Mouse (Mus musculus) CH12.LX (cell line): ENCODE measurements around the gene Tgfbr3. TPM values are rescaled to one million over a fixed set of nuclear protein-coding genes. Genes with fewer than 3 reads are reported as not detected.

Experiments
- DNase-seq: peaks from one replicate; pipeline ENCODE4 v3.0.0-alpha.2; 2013; ENCODE audit errors: extremely low read depth
- H3K27ac ChIP-seq: 2 replicates; pipeline ENCODE4 v1.5.1; 2012; ENCODE audit warnings: low read depth, mild to moderate bottlenecking, control low read depth, moderate library complexity; ENCODE audit not compliant: insufficient read depth
- H3K27me3 ChIP-seq: replicated peaks from 2 replicates; pipeline ENCODE3; 2012; ENCODE audit warnings: inconsistent platforms
- H3K36me3 ChIP-seq, 2 experiments: replicated peaks in 1 of 2; 2 replicates each; pipeline versions ENCODE3 to v1.6.1; 2012; ENCODE audit warnings: inconsistent platforms in 1 of 2, low read length in 1 of 2, mild to moderate bottlenecking in 1 of 2, mixed read lengths in 1 of 2, moderate library complexity in 1 of 2; ENCODE audit not compliant: control insufficient read depth in 1 of 2, insufficient read depth in 1 of 2
- H3K4me1 ChIP-seq, 2 experiments: 2 replicates each; pipeline ENCODE4 v1.6.1; 2012; ENCODE audit warnings: inconsistent platforms in 1 of 2, moderate library complexity in 1 of 2; ENCODE audit not compliant: insufficient read depth in 2 of 2, control insufficient read depth in 1 of 2
- H3K4me2 ChIP-seq: 2 replicates; pipeline ENCODE4 v1.6.1; 2012; ENCODE audit warnings: low read depth, mild to moderate bottlenecking, control low read depth; ENCODE audit not compliant: poor library complexity, insufficient read depth, severe bottlenecking
- H3K4me3 ChIP-seq, 3 experiments: fragments of 150-350 bp in 1 of 3; sonication (generic) in 1 of 3; replicated peaks in 1 of 3; 2 replicates each; pipeline versions ENCODE3 to v1.5.1; 2011 to 2012; ENCODE audit warnings: low read depth in 2 of 3, low read length in 2 of 3, mild to moderate bottlenecking in 2 of 3, moderate library complexity in 2 of 3, control low read depth in 1 of 3, improper control_type of control experiment in 1 of 3, inconsistent platforms in 1 of 3, mixed read lengths in 1 of 3; ENCODE audit not compliant: poor library complexity in 1 of 3
- H3K79me2 ChIP-seq: replicated peaks from 2 replicates; pipeline ENCODE4 v1.6.1; 2012; ENCODE audit warnings: mild to moderate bottlenecking, moderate library complexity; ENCODE audit not compliant: control insufficient read depth, poor library complexity, insufficient read depth, severe bottlenecking; ENCODE audit errors: extremely low read depth
- H3K9ac ChIP-seq: 2 replicates; pipeline ENCODE4 v1.6.1; 2012; ENCODE audit warnings: low read depth, mild to moderate bottlenecking, control low read depth, moderate library complexity; ENCODE audit not compliant: insufficient read depth
- H3K9me3 ChIP-seq: replicated peaks from 2 replicates; pipeline ENCODE3; 2012; ENCODE audit warnings: low read length, inconsistent platforms, mixed read lengths
- BHLHE40 ChIP-seq: IDR thresholded peaks from 2 replicates; pipeline ENCODE4 v1.6.1; 2011; ENCODE audit warnings: mild to moderate bottlenecking, low read depth, low read length, improper control_type of control experiment
- CHD1 ChIP-seq: IDR thresholded peaks from 2 replicates; pipeline ENCODE4 v1.6.1; 2012; ENCODE audit warnings: low read depth, low read length, improper control_type of control experiment, inconsistent platforms
- CHD2 ChIP-seq: IDR thresholded peaks from 2 replicates; pipeline ENCODE4 v1.6.1; 2011; ENCODE audit warnings: low read length, improper control_type of control experiment
- CTCF ChIP-seq, 2 experiments: IDR thresholded peaks in 1 of 2; conservative IDR thresholded peaks in 1 of 2; 2 replicates each; pipeline ENCODE4 v1.5.1; 2011 to 2012; ENCODE audit warnings: low read depth in 2 of 2, low read length in 2 of 2, improper control_type of control experiment in 1 of 2, inconsistent platforms in 1 of 2, mild to moderate bottlenecking in 1 of 2, moderate library complexity in 1 of 2
- E2F4 ChIP-seq: IDR thresholded peaks from 2 replicates; pipeline ENCODE4 v1.6.1; 2011; ENCODE audit warnings: low read depth, low read length, improper control_type of control experiment; ENCODE audit not compliant: insufficient replicate concordance
- ELF1 ChIP-seq: IDR thresholded peaks from 2 replicates; pipeline ENCODE4 v1.6.1; 2014; ENCODE audit warnings: low read depth, mild to moderate bottlenecking, inconsistent platforms, low read length, improper control_type of control experiment
- EP300 ChIP-seq: IDR thresholded peaks from 2 replicates; pipeline ENCODE4 v1.6.1; 2011; ENCODE audit warnings: low read length, improper control_type of control experiment
- ETS1 ChIP-seq: conservative IDR thresholded peaks from 2 replicates; pipeline ENCODE4 v1.6.1; 2012; ENCODE audit warnings: low read depth, mild to moderate bottlenecking, inconsistent platforms, low read length, improper control_type of control experiment, moderate library complexity
- IRF4 ChIP-seq: IDR thresholded peaks from 2 replicates; pipeline ENCODE4 v1.6.1; 2014; ENCODE audit warnings: low read depth, mild to moderate bottlenecking, inconsistent platforms, low read length, improper control_type of control experiment
- JUN ChIP-seq: IDR thresholded peaks from 2 replicates; pipeline ENCODE4 v1.6.1; 2011; ENCODE audit warnings: low read depth, mild to moderate bottlenecking, low read length, improper control_type of control experiment, moderate library complexity; ENCODE audit not compliant: insufficient read depth
- JUND ChIP-seq: conservative IDR thresholded peaks from 2 replicates; pipeline ENCODE4 v1.6.1; 2011; ENCODE audit warnings: low read depth, low read length, improper control_type of control experiment
- MAZ ChIP-seq: IDR thresholded peaks from 2 replicates; pipeline ENCODE4 v1.6.1; 2012; ENCODE audit warnings: low read depth, mild to moderate bottlenecking, inconsistent platforms, low read length, improper control_type of control experiment, moderate library complexity
- MXI1 ChIP-seq: IDR thresholded peaks from 2 replicates; pipeline ENCODE4 v1.6.1; 2011; ENCODE audit warnings: mild to moderate bottlenecking, low read depth, low read length, improper control_type of control experiment
- MYC ChIP-seq: IDR thresholded peaks from 2 replicates; pipeline ENCODE4 v1.6.1; 2011; ENCODE audit warnings: low read depth, mild to moderate bottlenecking, improper control_type of control experiment, low read length
- PAX5 ChIP-seq: IDR thresholded peaks from 2 replicates; pipeline ENCODE4 v1.6.1; 2012; ENCODE audit warnings: low read length, inconsistent platforms, mixed read lengths
- POLR2A ChIP-seq: IDR thresholded peaks from 2 replicates; pipeline ENCODE4 v1.6.1; 2011; ENCODE audit warnings: low read depth, mild to moderate bottlenecking, improper control_type of control experiment, low read length
- POLR2AphosphoS2 ChIP-seq: IDR thresholded peaks from 2 replicates; pipeline ENCODE4 v1.6.1; 2011; ENCODE audit warnings: low read depth, low read length, improper control_type of control experiment
- SIN3A ChIP-seq: IDR thresholded peaks from 2 replicates; pipeline ENCODE4 v1.6.1; 2012; ENCODE audit warnings: low read length, improper control_type of control experiment, inconsistent platforms
- TBP ChIP-seq: conservative IDR thresholded peaks from 2 replicates; pipeline ENCODE4 v1.6.1; 2011; ENCODE audit warnings: low read depth, low read length, improper control_type of control experiment
- TCF12 ChIP-seq: IDR thresholded peaks from 2 replicates; pipeline ENCODE4 v1.6.1; 2014; ENCODE audit warnings: low read depth, mild to moderate bottlenecking, inconsistent platforms, low read length, improper control_type of control experiment
- UBTF ChIP-seq: IDR thresholded peaks from 2 replicates; pipeline ENCODE4 v1.6.1; 2012; ENCODE audit warnings: low read depth, mild to moderate bottlenecking, inconsistent platforms, low read length, improper control_type of control experiment, moderate library complexity
- ZC3H11A ChIP-seq: IDR thresholded peaks from 2 replicates; pipeline ENCODE4 v1.6.1; 2012; ENCODE audit warnings: low read depth, mild to moderate bottlenecking, inconsistent platforms, low read length, improper control_type of control experiment
- ZNF384 ChIP-seq: IDR thresholded peaks from 2 replicates; pipeline ENCODE4 v1.6.1; 2012; ENCODE audit warnings: low read depth, low read length, improper control_type of control experiment, inconsistent platforms
- dilution Hi-C: fragments of 300-500 bp; cut with MboI; formaldehyde crosslinking; loops from 2 replicates; pipeline ENCODE4 v1.14.3; 2020; ENCODE audit warnings: low sequenced_read_pairs; ENCODE audit not compliant: extremely low pct_unique_long_range_greater_than_20kb, extremely low pct_ligation_motif_present
- in situ Hi-C: fragments of 300-500 bp; cut with MboI; formaldehyde crosslinking; loops from 3 replicates; pipeline ENCODE4 v1.14.3; 2019; ENCODE audit warnings: low sequenced_read_pairs, low pct_ligation_motif_present, low pct_unique_long_range_greater_than_20kb, mixed read lengths
- polyA plus RNA-seq: library from polyadenylated mRNA; unstranded; fragments of >175 nt; gene quantifications from 2 replicates; pipeline ENCODE4 v1.2.1, GENCODE M21; 2012; ENCODE audit warnings: low read depth; ENCODE audit not compliant: insufficient read length
- total RNA-seq, 2 experiments: library from RNA; depleted of rRNA; stranded (reverse); fragments of 300-350 nt in 1 of 2; fragments of >200 nt in 1 of 2; gene quantifications; 2 replicates each; pipeline ENCODE4 v1.2.3; 2012 to 2014

Gene Tgfbr3
- total and polyA plus RNA-seq, 3 experiments = 0.13 to 0.46 (median 0.30) TPM

DNA sequence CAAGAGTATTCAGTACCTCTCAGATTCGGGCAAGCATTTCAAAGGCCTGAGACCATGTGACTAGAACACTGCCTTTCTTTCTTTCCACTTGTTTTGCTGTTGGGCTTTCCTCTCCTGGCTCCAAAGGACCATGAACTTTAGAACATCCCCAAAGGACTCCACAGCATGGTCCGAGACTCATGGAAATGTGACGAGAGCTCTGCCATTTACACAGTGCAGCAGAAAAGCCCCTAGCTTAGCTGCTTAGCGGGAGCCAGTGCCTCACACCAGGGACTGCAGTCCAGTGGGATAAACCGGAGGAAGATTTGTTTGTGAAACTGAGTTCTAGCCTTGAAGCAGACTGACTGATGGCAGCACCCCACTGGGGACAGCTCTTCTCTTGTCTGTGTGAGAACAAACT is 224.5 kb downstream of the Tgfbr3 start:
- in situ Hi-C loops (no loop called here), dilution Hi-C loops (no loop called here)
- no peak for DNase-seq
- Histone ChIP-seq H3K9me3 (no peaks in the 10 kb centered on the region), H3K4me1 (peaks cover 0 to 3% of the 10 kb centered on the region in 2 experiments; a peak in 2 of 4 replicates), H3K36me3 (no peaks in the 10 kb centered on the region), H3K79me2 (no peaks in the 10 kb centered on the region), H3K9ac (no peak overlapping the region), H3K27me3 (no peaks in the 10 kb centered on the region), H3K4me2 (no peak overlapping the region), H3K4me3 (no peak overlapping the region), H3K27ac (no peak overlapping the region)
- no peak for TF ChIP-seq ZNF384
- TF ChIP-seq JUN = no peak
- TF ChIP-seq TCF12 = no peak
- no peak for TF ChIP-seq UBTF
- no peak for TF ChIP-seq ZC3H11A
- no peak for TF ChIP-seq IRF4
- TF ChIP-seq CTCF (conservative IDR thresholded peaks at IDR 0.05 in 1 of 2, IDR thresholded peaks at IDR 0.05 in 1 of 2; ENCODE audit: low read depth in 2 of 2, low read length in 2 of 2) = no peak
- no peak for TF ChIP-seq TBP
- no peak for TF ChIP-seq SIN3A
- TF ChIP-seq POLR2A = no peak
- no peak for TF ChIP-seq MYC
- TF ChIP-seq PAX5 = no peak
- no peak for TF ChIP-seq ELF1
- no peak for TF ChIP-seq JUND
- no peak for TF ChIP-seq ETS1
- no peak for TF ChIP-seq MAZ
- no peak for TF ChIP-seq CHD2
- TF ChIP-seq EP300 = no peak
- no peak for TF ChIP-seq POLR2AphosphoS2
- TF ChIP-seq E2F4 = no peak

DNA sequence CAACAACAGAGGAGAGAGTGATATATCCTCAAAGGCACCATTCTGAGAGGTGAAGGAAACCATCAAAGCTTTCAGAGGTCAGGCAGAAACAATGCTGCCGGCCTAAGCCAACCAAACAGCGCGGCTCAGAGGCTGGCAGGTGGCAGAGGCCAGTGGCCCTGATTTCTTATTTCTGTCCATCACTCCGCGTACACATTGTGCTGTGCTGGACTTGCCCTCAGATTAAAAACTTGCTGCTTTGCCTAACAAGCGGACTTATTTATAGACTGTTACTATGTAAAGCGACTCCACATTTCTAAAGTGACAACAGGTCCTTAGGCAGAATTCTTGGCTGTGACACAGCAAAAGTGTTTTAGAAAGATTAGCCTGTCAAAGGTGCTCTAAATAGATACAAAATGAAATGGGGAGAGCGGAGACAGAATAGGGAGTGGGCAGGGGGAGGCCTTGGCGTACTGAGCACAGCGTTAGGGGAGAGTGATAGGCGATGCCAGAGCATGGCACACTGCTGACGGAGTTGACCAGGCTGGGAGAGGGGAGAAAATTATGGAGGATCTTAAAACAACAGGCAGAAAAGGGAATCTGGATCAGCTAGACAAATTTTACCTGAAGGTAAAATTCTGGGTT is 227.1 kb downstream of the Tgfbr3 start:
- dilution Hi-C loops (no loop called here), in situ Hi-C loops (no loop called here)
- H3K27me3 ChIP-seq = no peaks in the 10 kb centered on the region
- DNase-seq = no peak
- H3K4me3 ChIP-seq = no peak overlapping the region
- H3K36me3 ChIP-seq = no peaks in the 10 kb centered on the region
- no peaks in the 10 kb centered on the region for H3K9me3 ChIP-seq
- H3K4me2 ChIP-seq = no peak overlapping the region
- no peak overlapping the region for H3K9ac ChIP-seq
- H3K27ac ChIP-seq = no peak overlapping the region
- H3K4me1 ChIP-seq = peaks cover 0 to 3% of the 10 kb centered on the region in 2 experiments; a peak in 2 of 4 replicates
- no peaks in the 10 kb centered on the region for H3K79me2 ChIP-seq
- TF ChIP-seq EP300 (no peak), CHD1 (no peak), SIN3A (no peak), CTCF (conservative IDR thresholded peaks at IDR 0.05 in 1 of 2, IDR thresholded peaks at IDR 0.05 in 1 of 2; ENCODE audit: low read depth in 2 of 2, low read length in 2 of 2) (no peak), JUN (no peak), MAZ (no peak), UBTF (no peak), ZC3H11A (no peak), BHLHE40 (no peak), POLR2AphosphoS2 (no peak), MXI1 (no peak)
